Mouse (Mus musculus) myocyte (in vitro differentiated cells): ENCODE results near the gene Tmem127.

Source experiments
- CEBPB ChIP-seq: IDR thresholded peaks from 2 replicates; pipeline ENCODE4 v1.6.1; 2011; ENCODE audit warnings: mild to moderate bottlenecking, moderate library complexity; ENCODE audit not compliant: poor library complexity, insufficient read depth, severe bottlenecking
- E2F4 ChIP-seq: IDR thresholded peaks from one replicate; pipeline ENCODE4 v1.6.1; 2011; ENCODE audit warnings: mild to moderate bottlenecking, control low read depth, moderate library complexity; ENCODE audit not compliant: insufficient read depth
- MAX ChIP-seq: IDR thresholded peaks from one replicate; pipeline ENCODE4 v1.6.1; 2011; ENCODE audit warnings: low read depth, mild to moderate bottlenecking, control low read depth
- POLR2A ChIP-seq: IDR thresholded peaks from one replicate; pipeline ENCODE4 v1.6.1; 2011; ENCODE audit warnings: low read depth, mild to moderate bottlenecking, control low read depth, moderate library complexity; ENCODE audit not compliant: insufficient read length
- USF1 ChIP-seq: IDR thresholded peaks from one replicate; pipeline ENCODE4 v1.6.1; 2011; ENCODE audit warnings: low read depth, mild to moderate bottlenecking, control low read depth, moderate library complexity

GRCm38 (mm10) chr2:127207547-127208451 lies 39.9 kb upstream of the Tmem127 start, which contains the start of the genes 1810024B03Rik and Snrnp200:
- TF ChIP-seq POLR2A (peak; percentile 76), USF1 (no peak), MAX (no peak), E2F4 (no peak), CEBPB (no peak)
